Mouse (Mus musculus) B cell, adult 62 days (primary cell): Measurements from ENCODE around the gene Gm21818. TPM values are rescaled to one million over a fixed set of nuclear protein-coding genes. Genes with fewer than 3 reads are reported as not detected.

Experiments
- total RNA-seq: library from RNA; stranded (reverse); gene quantifications from 4 replicates; pipeline ENCODE4 v1.2.4, GENCODE M21; 2023

Gene Gm21818
- total RNA-seq: not detected in 4 replicates

GRCm38 (mm10) chr13:120172133-120172532, at the start of gene Gm21818:
TSS of gene Gm21818 (plus strand) at chr13:120172433.

DNA sequence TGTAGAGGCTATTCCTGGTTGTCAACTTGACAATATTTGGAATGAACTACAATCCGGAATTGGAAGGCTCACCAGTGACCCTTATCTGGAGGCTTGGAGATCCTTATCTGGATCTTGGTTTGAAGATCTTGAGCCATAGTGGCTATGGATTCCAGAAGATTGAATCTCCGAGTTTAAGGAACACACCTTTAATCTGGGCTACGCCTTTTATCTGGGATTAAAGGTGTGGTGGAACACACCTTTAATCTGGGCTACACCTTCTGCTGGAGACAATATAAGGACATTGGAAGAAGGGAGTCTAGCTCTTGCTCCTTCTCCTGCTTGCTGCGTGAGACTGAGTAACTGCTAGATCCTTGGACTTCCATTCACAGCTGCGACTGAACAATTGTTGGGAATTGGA, 32.3 kb upstream of the Gm21818 start, which contains the start of gene Gm20767:
Gm20767 (plus strand) TSS at position 301 of the 400 bp plus-strand sequence.

GRCm38 (mm10) chr13:120215847-120216246, 43.6 kb downstream of the Gm21818 start, which contains the start of gene Gm21762:
TSS of gene Gm21762 (minus strand) at chr13:120215947.

Other genes starting within 250 kb of the Gm21818 start
- gene Gm21761, start 243.2 kb upstream of the Gm21818 start, total RNA-seq: not detected in 4 replicates
- not detected in 4 replicates for gene B020031M17Rik, start 221.6 kb upstream of the Gm21818 start, total RNA-seq
- gene Gm36079, start 145.4 kb upstream of the Gm21818 start, total RNA-seq: not detected in 4 replicates
- gene Gm21188, start 120.2 kb upstream of the Gm21818 start, total RNA-seq: not detected in 4 replicates
- not detected in 4 replicates for gene Gm20767, start 32.2 kb upstream of the Gm21818 start, total RNA-seq
- 1.1 TPM in 1 of 4 replicates, not detected in the others for gene Gm21762, start 43.5 kb downstream of the Gm21818 start, total RNA-seq
- gene Gm21731, start 66.7 kb downstream of the Gm21818 start, total RNA-seq: not detected in 4 replicates
- gene AF067061, start 90.7 kb downstream of the Gm21818 start, total RNA-seq: 1.9 TPM in 1 of 4 replicates, not detected in the others
- 1.8 to 3.5 TPM (median 2.7 TPM) in 4 replicates for gene BC147527, start 128.0 kb downstream of the Gm21818 start, total RNA-seq
- not detected in 4 replicates for gene Tcstv3, start 144.4 kb downstream of the Gm21818 start, total RNA-seq